Mouse (Mus musculus) 416B (cell line): ENCODE results near the gene Olfr1493-ps1.

Experiments used
- DNase-seq: peaks from one replicate; pipeline ENCODE4 v3.0.0; 2011; ENCODE audit warnings: low read depth

Gene Olfr1493-ps1

DNA sequence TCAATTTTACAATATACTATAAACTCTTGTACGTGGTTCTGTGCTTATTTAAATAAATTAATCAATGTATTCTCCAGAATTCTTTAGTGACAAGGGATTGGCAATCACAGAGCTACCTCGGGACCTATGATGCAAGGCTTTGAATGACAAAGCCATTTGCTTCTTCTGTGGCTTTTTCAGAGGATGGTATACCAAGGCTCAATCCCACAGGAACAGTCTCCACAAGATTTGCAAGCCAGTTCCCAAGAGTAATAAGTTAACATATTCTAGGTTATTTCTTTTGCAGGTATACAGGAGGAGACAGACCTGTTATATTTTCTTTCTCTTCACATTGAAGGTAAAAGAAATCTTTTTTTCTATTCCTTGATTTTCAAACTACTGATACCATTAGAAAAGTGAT is at the start of gene Olfr1493-ps1:
Gene Olfr1493-ps1 (plus strand): TSS at position 301 of the 400 bp plus-strand sequence.
- no peak for DNase-seq

GRCm38 (mm10) chr19:13696968-13697367 is 26.1 kb upstream of the Olfr1493-ps1 start, which contains the start of gene Olfr1491:
Gene Olfr1491 (plus strand): TSS chr19:13697268.
- no peak for DNase-seq

DNA sequence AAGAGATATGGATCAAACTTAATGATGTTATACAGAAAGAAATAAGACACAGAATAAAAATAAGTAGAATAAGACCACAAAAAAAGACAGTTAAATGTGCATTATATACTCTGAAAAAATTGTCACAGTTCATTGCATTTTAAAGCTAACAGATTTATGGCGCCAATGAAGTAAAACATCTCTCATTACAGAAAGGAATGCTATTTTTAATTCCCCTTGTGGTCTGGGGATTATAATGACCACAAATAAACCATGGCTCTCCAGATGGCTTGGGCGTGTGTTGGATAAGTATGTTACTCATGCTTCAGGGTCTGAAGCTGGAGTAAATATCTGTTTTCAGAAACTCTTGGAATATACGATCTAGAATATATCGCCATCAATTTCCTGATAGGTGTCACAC is 16.4 kb downstream of the Olfr1493-ps1 start, which contains the start of gene Olfr1494:
Gene Olfr1494 (plus strand): TSS at position 301 of the 400 bp plus-strand sequence.
- DNase-seq = no peak

GRCm38 (mm10) chr19:13749366-13749765 is 26.3 kb downstream of the Olfr1493-ps1 start:
- no peak for DNase-seq

- DNase-seq = no peak
Measured at GRCm38 (mm10) chr19:13764306-13764705, 41.2 kb downstream of the Olfr1493-ps1 start, which contains the start of gene Olfr1495. Gene Olfr1495 (plus strand): TSS chr19:13764606.

DNA sequence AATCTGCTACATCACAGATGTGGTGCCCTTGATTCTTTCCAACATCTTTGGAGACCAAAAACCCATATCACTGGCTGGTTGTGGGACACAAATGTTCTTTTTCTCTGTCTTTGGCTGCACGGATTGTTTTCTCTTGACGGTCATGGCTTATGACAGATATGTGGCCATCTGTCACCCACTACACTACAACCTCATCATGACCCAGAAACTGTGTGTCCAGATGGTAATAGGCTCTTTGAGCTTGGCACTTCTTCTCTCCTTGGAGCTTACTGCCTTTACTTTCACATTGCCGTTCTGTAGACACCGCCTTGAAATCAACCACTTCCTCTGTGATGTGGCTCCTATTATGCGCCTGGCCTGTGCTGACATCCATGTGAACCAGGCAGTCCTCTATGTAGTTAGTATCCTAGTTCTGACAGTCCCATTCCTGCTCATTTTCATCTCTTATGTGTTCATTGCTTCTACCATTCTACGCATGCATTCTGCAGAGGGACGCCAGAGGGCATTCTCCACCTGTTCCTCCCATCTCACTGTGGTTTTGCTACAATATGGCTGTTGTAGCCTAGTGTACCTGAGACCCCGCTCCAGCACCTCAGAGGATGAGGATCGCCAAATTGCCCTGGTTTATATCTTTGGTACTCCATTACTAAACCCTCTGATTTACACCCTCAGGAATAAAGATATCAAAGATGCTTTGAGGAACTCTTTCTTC is 45.6 kb downstream of the Olfr1493-ps1 start:
- DNase-seq = no peak

DNA sequence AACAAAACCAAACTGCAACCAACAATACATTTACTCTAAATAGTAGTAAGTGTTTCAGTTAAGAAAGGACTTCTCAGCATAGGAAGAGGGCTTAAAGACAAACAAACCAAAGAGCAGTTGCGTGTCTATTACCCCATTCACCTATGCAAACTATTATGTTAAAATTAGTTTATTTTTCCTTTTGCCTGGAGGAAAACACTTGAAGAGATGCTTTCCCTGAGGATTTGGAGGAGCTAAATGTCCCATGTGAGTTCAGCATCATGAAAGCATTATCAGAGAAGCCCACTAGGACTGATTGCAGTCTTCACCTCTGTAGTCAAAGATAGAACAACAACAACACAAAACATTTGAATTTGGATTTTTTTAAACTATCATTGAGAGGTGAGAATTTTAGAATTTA is 54.5 kb downstream of the Olfr1493-ps1 start, which contains the start of gene Olfr1496:
Gene Olfr1496 (plus strand): TSS at position 301 of the 400 bp plus-strand sequence.
- DNase-seq = no peak
